Mouse (Mus musculus): ENCODE data around the gene Ankrd54. TPM values are rescaled to one million over a fixed set of nuclear protein-coding genes. Genes with fewer than 3 reads are reported as not detected.

Gene Ankrd54
- polyA plus RNA-seq, 1 experiment from 2014 or later: 20.2 TPM

DNA sequence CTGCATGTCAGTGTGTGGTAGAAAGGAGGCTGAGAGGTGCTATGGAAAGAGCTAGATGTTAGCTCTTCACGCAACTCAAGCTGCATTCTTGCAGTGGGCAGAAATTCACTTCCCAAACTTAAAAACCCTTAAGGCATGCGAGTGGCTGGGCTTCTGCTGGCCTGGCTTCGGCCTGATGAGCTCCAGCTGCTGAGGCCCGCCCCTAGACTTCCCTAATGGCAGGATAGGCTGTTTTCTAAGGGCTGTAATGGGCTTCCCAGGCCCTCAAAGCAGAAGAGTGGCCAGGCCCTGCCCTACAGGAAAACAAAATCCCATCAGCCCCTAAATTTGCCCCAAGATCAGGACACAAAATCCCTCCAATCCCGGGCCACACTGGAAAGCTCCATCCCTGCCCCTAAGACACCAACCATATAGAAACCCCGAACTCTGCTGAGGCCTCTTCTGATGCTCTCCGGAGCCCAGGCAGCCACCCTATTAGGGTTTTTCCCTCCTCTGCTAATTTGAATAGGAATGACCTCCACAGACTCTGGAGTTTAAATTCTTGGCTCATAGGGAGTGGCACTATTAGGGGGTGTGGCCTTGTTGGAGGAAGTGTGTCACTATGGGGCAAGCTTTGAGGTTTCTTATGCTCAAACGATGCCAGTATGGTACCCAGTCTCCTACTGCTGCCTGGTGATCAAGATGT is 2.5 kb upstream of the Ankrd54 start:
- 38% methylated on average over 8 of the region's 8 CpGs for WGBS
- Histone ChIP-seq H3K27ac (replicated peaks in 1 of 2; ENCODE audit: control insufficient read depth in 1 of 2, insufficient read depth in 1 of 2, low read depth in 2 of 2, low read length in 2 of 2) (no peak overlapping the region), H3K4me1 (ENCODE audit: control insufficient read depth in 2 of 2, insufficient read depth in 2 of 2, low read length in 2 of 2) (peaks cover 2 to 13% of the 10 kb centered on the region in 2 experiments; a peak in 2 of 4 replicates), H3K9me3 (ENCODE audit: control insufficient read depth, low read length) (no peaks in the 10 kb centered on the region), H3K36me3 (ENCODE audit: control insufficient read depth, insufficient read depth, low read length) (peaks cover 8% of the 10 kb centered on the region), H3K4me3 (ENCODE audit: control insufficient read depth in 1 of 2, insufficient read depth in 1 of 2, low read depth in 1 of 2, low read length in 2 of 2) (no peak overlapping the region), H3K9ac (ENCODE audit: low read length) (no peak overlapping the region), H3K4me2 (ENCODE audit: low read length) (no peak overlapping the region), H3K27me3 (ENCODE audit: control insufficient read depth, insufficient read depth, low read length) (no peaks in the 10 kb centered on the region)
- ATAC-seq (ENCODE audit: insufficient number of reproducible peaks, insufficient read depth, low FRiP score, low read depth): no peak

DNA sequence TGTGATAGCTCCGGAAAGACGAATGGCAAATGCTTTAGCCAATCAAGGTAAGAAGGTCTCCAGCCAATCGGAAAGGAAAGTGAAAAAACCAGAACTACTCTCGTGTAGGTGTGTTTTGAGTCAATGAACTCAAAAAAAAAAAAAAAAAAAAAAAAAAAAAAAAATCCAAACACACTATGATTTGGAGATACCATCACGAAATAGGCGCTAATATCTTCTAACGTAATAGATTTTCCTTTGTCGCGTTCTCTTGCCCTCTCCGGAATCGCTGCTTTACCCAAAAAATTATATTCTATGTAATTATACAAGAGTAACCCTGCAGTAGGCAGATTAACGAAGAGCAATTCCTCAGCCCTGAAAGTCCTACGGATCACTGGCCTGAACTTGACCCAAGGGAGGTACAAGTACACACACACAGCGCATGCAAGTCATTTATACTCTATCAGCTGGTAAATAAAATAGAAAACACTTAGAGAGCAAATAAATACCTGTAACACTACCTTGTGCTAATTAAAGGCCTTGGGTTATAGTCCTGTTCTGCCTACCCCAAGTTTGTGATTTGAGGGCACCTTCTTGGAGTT is 557 bp upstream of the Ankrd54 start:
- peaks cover 0 to 13% of the 10 kb centered on the region in 2 experiments; a peak in 2 of 4 replicates for H3K4me1 ChIP-seq (ENCODE audit: control insufficient read depth in 2 of 2, insufficient read depth in 2 of 2, low read length in 2 of 2)
- no peak for ATAC-seq (ENCODE audit: insufficient number of reproducible peaks, insufficient read depth, low FRiP score, low read depth)
- H3K27me3 ChIP-seq (ENCODE audit: control insufficient read depth, insufficient read depth, low read length): no peaks in the 10 kb centered on the region
- H3K4me3 ChIP-seq (ENCODE audit: control insufficient read depth in 1 of 2, insufficient read depth in 1 of 2, low read depth in 1 of 2, low read length in 2 of 2): peak overlapping the region; percentile 11 to 33; a peak in 3 of 4 replicates
- peaks cover 28% of the 10 kb centered on the region for H3K36me3 ChIP-seq (ENCODE audit: control insufficient read depth, insufficient read depth, low read length)
- H3K9ac ChIP-seq (ENCODE audit: low read length): peak overlapping the region; percentile 68
- 0 out of 4 replicates have a peak overlapping the region, but pooled peaks of 1 of the 2 experiments have one; percentile 19 for H3K27ac ChIP-seq (replicated peaks in 1 of 2; ENCODE audit: control insufficient read depth in 1 of 2, insufficient read depth in 1 of 2, low read depth in 2 of 2, low read length in 2 of 2)
- 9% methylated on average over 14 of the region's 14 CpGs for WGBS
- peak overlapping the region; percentile 71 for H3K4me2 ChIP-seq (ENCODE audit: low read length)
- H3K9me3 ChIP-seq (ENCODE audit: control insufficient read depth, low read length): no peaks in the 10 kb centered on the region

DNA sequence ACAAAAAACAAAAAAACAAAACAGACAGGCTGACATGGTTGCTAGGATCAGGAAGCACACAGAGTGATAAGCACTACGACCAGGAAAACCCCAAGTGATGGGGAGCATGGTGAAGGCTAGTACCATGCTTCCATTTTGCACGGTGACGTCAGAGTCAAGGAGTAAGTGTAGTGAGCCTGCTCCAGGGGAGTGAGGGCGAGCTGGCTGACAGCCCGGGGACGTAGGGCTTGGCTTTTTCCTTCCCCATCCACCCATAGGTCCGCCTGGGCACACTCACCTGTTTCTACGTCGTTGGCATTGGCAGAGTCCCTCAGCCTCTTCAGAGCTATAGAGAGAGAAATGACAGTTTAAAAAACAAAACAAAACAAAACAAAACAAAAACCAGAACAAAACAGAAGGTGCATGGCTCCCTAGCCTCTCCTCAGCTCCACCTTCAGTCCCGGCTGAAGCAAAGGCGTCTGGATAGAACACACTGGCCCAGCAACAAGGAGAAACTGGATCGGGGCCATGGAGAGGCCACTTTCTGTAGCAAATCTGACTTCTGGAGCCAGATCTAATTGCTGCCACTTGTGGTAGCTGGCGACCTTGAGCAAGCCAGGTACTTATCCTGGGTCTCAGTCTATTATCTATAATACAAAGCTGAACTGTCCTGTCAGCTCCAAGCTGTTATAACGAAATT is 1.7 kb downstream of the Ankrd54 start:
- Histone ChIP-seq H3K9ac (ENCODE audit: low read length) (peak overlapping the region; percentile 90; the same call in 1 of the 2 replicates), H3K4me3 (ENCODE audit: control insufficient read depth in 1 of 2, insufficient read depth in 1 of 2, low read depth in 1 of 2, low read length in 2 of 2) (no peak overlapping the region), H3K4me1 (ENCODE audit: control insufficient read depth in 2 of 2, insufficient read depth in 2 of 2, low read length in 2 of 2) (peaks cover 0 to 13% of the 10 kb centered on the region in 2 experiments; a peak in 2 of 4 replicates)

DNA sequence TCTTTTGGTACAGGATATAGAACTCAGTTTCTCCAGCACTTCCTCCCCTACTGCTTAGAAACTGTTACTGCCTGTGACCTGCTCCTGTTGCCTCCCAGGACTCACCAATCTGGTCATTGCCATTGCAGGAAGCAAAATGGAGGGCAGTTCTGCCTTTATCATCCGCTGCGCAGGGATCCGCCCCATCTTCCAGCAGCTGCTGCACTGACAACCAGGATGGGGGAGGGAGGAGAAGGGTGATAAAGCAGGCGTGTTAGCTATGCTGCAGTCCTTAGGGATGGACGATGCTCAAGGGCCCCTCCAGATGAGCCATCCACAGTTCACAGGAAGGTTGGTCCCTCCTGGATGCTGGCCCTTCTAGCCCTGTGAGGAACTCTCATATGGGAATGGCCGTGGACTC is 4.8 kb downstream of the Ankrd54 start:
- Histone ChIP-seq H3K27me3 (ENCODE audit: control insufficient read depth, insufficient read depth, low read length) (no peaks in the 10 kb centered on the region), H3K4me2 (ENCODE audit: low read length) (no peak overlapping the region), H3K27ac (replicated peaks in 1 of 2; ENCODE audit: control insufficient read depth in 1 of 2, insufficient read depth in 1 of 2, low read depth in 2 of 2, low read length in 2 of 2) (no peak overlapping the region), H3K4me3 (ENCODE audit: control insufficient read depth in 1 of 2, insufficient read depth in 1 of 2, low read depth in 1 of 2, low read length in 2 of 2) (no peak overlapping the region), H3K36me3 (ENCODE audit: control insufficient read depth, insufficient read depth, low read length) (peaks cover 82% of the 10 kb centered on the region), H3K9ac (ENCODE audit: low read length) (no peak overlapping the region), H3K9me3 (ENCODE audit: control insufficient read depth, low read length) (no peaks in the 10 kb centered on the region), H3K4me1 (ENCODE audit: control insufficient read depth in 2 of 2, insufficient read depth in 2 of 2, low read length in 2 of 2) (peaks cover 0 to 13% of the 10 kb centered on the region in 2 experiments; a peak in 2 of 4 replicates)
- no peak for ATAC-seq (ENCODE audit: insufficient number of reproducible peaks, insufficient read depth, low FRiP score, low read depth)
- WGBS: 72% methylated on average over 6 of the region's 6 CpGs

More for the DNA sequence above, 1.7 kb downstream of the Ankrd54 start:
- WGBS: 70% methylated on average over 14 of the region's 14 CpGs
- no peaks in the 10 kb centered on the region for H3K9me3 ChIP-seq (ENCODE audit: control insufficient read depth, low read length)
- H3K4me2 ChIP-seq (ENCODE audit: low read length): peak overlapping the region; percentile 89
- no peak overlapping the region for H3K27ac ChIP-seq (replicated peaks in 1 of 2; ENCODE audit: control insufficient read depth in 1 of 2, insufficient read depth in 1 of 2, low read depth in 2 of 2, low read length in 2 of 2)
- no peaks in the 10 kb centered on the region for H3K27me3 ChIP-seq (ENCODE audit: control insufficient read depth, insufficient read depth, low read length)
- H3K36me3 ChIP-seq (ENCODE audit: control insufficient read depth, insufficient read depth, low read length): peaks cover 50% of the 10 kb centered on the region
- no peak for ATAC-seq (ENCODE audit: insufficient number of reproducible peaks, insufficient read depth, low FRiP score, low read depth)

- no peak for ATAC-seq (ENCODE audit: insufficient number of reproducible peaks, insufficient read depth, low FRiP score, low read depth)
- H3K4me1 ChIP-seq (ENCODE audit: control insufficient read depth in 2 of 2, insufficient read depth in 2 of 2, low read length in 2 of 2): peaks cover 0 to 8% of the 10 kb centered on the region in 2 experiments; a peak in 2 of 4 replicates
- no peak overlapping the region for H3K4me3 ChIP-seq (ENCODE audit: control insufficient read depth in 1 of 2, insufficient read depth in 1 of 2, low read depth in 1 of 2, low read length in 2 of 2)
- H3K36me3 ChIP-seq (ENCODE audit: control insufficient read depth, insufficient read depth, low read length): peaks cover 85% of the 10 kb centered on the region
- H3K4me2 ChIP-seq (ENCODE audit: low read length): no peak overlapping the region
- H3K9me3 ChIP-seq (ENCODE audit: control insufficient read depth, low read length): no peaks in the 10 kb centered on the region
- H3K27me3 ChIP-seq (ENCODE audit: control insufficient read depth, insufficient read depth, low read length): no peaks in the 10 kb centered on the region
- H3K9ac ChIP-seq (ENCODE audit: low read length): no peak overlapping the region
- 89% methylated on average over 7 of the region's 7 CpGs for WGBS
- H3K27ac ChIP-seq (replicated peaks in 1 of 2; ENCODE audit: control insufficient read depth in 1 of 2, insufficient read depth in 1 of 2, low read depth in 2 of 2, low read length in 2 of 2): no peak overlapping the region
Measured at GRCm38 (mm10) chr15:79056601-79057000, 6.1 kb downstream of the Ankrd54 start.

- no peak for ATAC-seq (ENCODE audit: insufficient number of reproducible peaks, insufficient read depth, low FRiP score, low read depth)
- 78% methylated on average over 2 of the region's 2 CpGs for WGBS
- peaks cover 49% of the 10 kb centered on the region for H3K36me3 ChIP-seq (ENCODE audit: control insufficient read depth, insufficient read depth, low read length)
Measured at GRCm38 (mm10) chr15:79052366-79052765, 10.3 kb downstream of the Ankrd54 start.

DNA sequence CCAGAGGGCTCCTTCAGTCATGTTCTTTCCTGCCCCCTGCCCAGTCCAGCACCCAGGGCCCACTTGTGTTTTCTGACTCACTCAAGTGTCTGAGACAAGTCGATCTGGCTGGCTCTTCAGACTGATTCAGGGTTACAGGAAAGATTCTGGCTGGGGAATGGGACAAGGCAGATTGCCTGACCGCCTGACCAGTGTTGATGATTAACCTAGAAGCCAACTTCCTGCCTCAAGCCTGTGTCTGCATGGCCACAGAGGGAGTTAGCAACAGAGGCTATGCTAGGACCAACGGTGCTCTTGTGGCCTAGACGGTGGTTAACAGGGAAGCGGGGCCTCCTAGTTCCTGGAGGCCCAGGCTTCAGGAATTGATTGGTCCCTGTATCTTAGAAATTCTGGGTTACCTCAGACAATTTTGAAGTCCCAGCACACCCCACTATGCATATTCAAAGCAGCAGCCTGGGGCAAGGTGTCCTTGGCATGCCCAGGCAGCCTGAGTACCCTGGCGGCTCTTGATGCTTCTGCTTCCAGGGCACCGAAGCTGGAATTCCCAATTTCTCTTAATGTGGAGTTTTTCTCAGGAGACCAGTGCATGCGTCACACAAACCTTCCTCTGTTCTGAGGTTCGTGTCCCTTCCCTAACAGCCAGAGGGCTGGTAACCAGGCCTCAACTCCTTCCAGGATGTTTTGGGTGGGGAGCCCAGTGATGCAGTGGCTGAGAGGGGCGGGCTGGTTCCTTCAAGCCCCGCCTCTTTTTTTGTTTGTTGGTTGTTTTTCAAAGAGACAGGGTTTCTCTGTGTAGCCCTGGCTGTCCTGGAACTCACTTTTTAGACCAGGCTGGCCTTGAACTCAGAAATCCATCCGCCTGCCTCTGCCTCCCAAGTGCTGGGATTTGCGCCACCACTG is 11.0 kb downstream of the Ankrd54 start:
- Histone ChIP-seq H3K4me2 (ENCODE audit: low read length) (no peak overlapping the region), H3K9me3 (ENCODE audit: control insufficient read depth, low read length) (no peaks in the 10 kb centered on the region), H3K36me3 (ENCODE audit: control insufficient read depth, insufficient read depth, low read length) (peaks cover 42% of the 10 kb centered on the region), H3K4me3 (ENCODE audit: control insufficient read depth in 1 of 2, insufficient read depth in 1 of 2, low read depth in 1 of 2, low read length in 2 of 2) (no peak overlapping the region), H3K27ac (replicated peaks in 1 of 2; ENCODE audit: control insufficient read depth in 1 of 2, insufficient read depth in 1 of 2, low read depth in 2 of 2, low read length in 2 of 2) (no peak overlapping the region), H3K4me1 (ENCODE audit: control insufficient read depth in 2 of 2, insufficient read depth in 2 of 2, low read length in 2 of 2) (peaks cover 0 to 3% of the 10 kb centered on the region in 2 experiments; a peak in 1 of 4 replicates), H3K27me3 (ENCODE audit: control insufficient read depth, insufficient read depth, low read length) (no peaks in the 10 kb centered on the region), H3K9ac (ENCODE audit: low read length) (no peak overlapping the region)
- 74% methylated on average over 13 of the region's 13 CpGs for WGBS
- no peak for ATAC-seq (ENCODE audit: insufficient number of reproducible peaks, insufficient read depth, low FRiP score, low read depth)

More at GRCm38 (mm10) chr15:79052366-79052765, 10.3 kb downstream of the Ankrd54 start:
- Histone ChIP-seq H3K4me1 (ENCODE audit: control insufficient read depth in 2 of 2, insufficient read depth in 2 of 2, low read length in 2 of 2) (peaks cover 0 to 3% of the 10 kb centered on the region in 2 experiments; a peak in 1 of 4 replicates), H3K4me2 (ENCODE audit: low read length) (no peak overlapping the region), H3K9ac (ENCODE audit: low read length) (no peak overlapping the region), H3K27ac (replicated peaks in 1 of 2; ENCODE audit: control insufficient read depth in 1 of 2, insufficient read depth in 1 of 2, low read depth in 2 of 2, low read length in 2 of 2) (no peak overlapping the region), H3K27me3 (ENCODE audit: control insufficient read depth, insufficient read depth, low read length) (no peaks in the 10 kb centered on the region), H3K4me3 (ENCODE audit: control insufficient read depth in 1 of 2, insufficient read depth in 1 of 2, low read depth in 1 of 2, low read length in 2 of 2) (no peak overlapping the region), H3K9me3 (ENCODE audit: control insufficient read depth, low read length) (no peaks in the 10 kb centered on the region)
